Mouse (Mus musculus) frontal cortex, adult 2 months (tissue): Measurements from ENCODE around the gene Gm20905. TPM values are rescaled to one million over a fixed set of nuclear protein-coding genes. Genes with fewer than 3 reads are reported as not detected.
"Not testable (repeated sequence)": the region's sequence is repeated elsewhere in the genome, so short reads cannot be mapped to it uniquely, and the experiment has no call there.

Experiments
- DNase-seq, 2 experiments: peaks; one replicate each; pipeline ENCODE4 v3.0.0; 2022; ENCODE audit warnings: low spot score in 1 of 2; ENCODE audit errors: extremely low spot score in 1 of 2
- polyA plus RNA-seq: library from polyadenylated mRNA; depleted of rRNA; stranded (reverse); fragments of >200 nt; gene quantifications from 2 replicates; pipeline ENCODE4 v1.2.3, GENCODE M21; 2012; rRNA removed

The Gm20905 gene
- polyA plus RNA-seq = not detected in 2 replicates

- DNase-seq = not testable (repeated sequence)
These were observed at the start of gene Gm20905 for GRCm38 (mm10) chrY:37259503-37259902. TSS of gene Gm20905 (minus strand) at chrY:37259603.
